Mouse (Mus musculus): ENCODE data around the gene Zfpm1.

Gene Zfpm1

DNA sequence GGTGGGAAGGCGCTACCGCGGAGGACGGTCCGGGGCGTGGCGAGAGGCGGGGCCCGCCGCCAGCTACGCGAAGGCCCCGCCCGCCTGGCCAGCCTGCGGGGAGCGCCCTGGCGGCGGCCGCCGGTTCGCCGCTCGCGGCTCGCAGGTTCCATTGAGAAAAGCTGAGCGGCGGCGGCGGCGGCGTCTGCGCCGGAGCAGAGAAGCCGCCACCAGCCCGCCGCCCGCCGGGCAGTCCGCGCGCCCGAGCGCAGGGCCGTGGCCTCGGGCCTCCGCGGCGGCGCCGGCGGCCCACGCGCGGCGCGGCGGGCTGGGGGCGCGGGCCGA lies at the start of gene Zfpm1:
TSS of gene Zfpm1 (plus strand) at position 107 of the 324 bp plus-strand sequence.
- DNase-seq (ENCODE audit: low spot score): no peak

DNA sequence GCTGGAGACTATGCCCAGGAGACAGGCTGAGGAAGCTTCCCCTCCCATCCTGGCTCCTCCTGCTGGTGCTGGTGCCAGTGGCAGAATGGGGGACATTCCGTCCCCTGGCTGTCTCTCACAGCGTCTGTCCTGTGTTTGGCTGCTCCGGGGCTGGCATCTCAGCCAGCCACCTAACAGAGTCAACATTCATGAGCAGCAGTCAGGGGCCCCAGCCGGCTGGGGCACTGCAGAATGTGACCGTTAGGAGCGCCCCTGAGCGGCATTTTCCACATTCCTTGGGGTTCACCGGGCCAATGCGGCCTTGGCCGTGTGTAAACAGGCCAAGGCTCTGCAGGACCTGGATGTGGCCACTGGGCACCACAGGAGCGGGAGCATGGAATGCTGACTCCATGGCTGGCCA lies 47.9 kb upstream of the Zfpm1 start:
- DNase-seq (ENCODE audit: low spot score): no peak

GRCm38 (mm10) chr8:122236521-122236920 lies 45.4 kb upstream of the Zfpm1 start:
- DNase-seq (ENCODE audit: low spot score): no peak

GRCm38 (mm10) chr8:122238225-122238624 lies 43.7 kb upstream of the Zfpm1 start:
- DNase-seq (ENCODE audit: low spot score): no peak

DNA sequence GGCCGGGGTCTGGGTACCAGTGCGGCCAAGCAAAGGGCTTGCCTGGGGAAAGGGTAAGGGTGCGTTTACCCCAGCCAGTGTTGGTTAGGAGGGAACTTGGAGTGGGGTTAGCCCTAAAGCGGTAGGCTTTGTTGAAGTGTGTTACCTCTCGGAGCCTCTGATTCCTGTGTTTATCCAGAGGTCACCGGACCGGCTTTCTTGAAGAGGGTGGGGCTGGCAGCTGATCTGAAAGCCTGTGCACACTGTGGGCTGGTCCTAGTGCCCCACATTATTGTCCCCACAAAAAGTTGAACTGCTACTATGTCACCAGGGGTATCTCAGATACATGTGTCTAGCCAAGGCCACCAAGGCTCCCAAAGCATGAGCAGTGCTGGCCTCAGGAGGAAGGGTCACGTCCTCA lies 43.2 kb upstream of the Zfpm1 start:
- DNase-seq (ENCODE audit: low spot score): no peak

DNA sequence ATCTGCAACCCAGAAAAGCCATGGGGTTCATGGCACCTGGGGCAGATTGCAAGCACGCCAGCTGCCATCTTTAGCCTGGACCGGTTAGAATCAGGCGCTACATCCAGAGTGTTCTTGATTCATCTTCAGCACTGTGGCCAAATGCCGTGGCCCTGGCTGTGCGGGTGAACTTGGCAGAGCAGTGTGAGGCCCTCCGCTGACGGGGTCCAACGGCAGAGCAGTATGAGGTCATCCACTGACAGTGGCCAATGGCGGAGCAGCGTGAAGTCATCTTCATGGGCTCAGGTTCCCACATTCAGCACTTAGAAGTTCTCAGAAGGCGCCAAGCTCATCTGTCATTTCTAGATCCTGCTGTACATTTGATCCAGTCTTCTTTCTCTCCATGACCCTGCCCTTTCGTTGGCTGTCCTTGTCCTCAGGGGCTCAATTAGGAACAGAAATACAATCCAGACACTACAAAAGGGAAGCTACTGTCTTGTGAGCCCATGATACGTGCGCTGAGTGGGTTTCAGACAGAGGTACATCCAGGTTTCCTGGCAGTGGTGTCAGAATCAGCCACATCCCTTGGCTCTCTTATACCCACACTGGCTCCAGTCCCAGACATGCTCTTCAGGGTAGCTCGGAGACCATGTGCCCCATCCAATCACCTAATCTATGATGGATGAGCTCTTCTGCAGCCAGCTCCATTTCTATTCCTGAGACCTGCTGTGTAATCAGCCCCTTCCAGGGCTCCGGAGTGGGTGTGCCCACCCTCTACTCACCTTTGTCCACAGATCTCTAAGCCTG lies 41.5 kb upstream of the Zfpm1 start:
- no peak for DNase-seq (ENCODE audit: low spot score)

GRCm38 (mm10) chr8:122243310-122243709 lies 38.6 kb upstream of the Zfpm1 start:
- DNase-seq (ENCODE audit: low spot score): no peak

GRCm38 (mm10) chr8:122245161-122245560 lies 36.8 kb upstream of the Zfpm1 start:
- DNase-seq (ENCODE audit: low spot score): no peak

DNA sequence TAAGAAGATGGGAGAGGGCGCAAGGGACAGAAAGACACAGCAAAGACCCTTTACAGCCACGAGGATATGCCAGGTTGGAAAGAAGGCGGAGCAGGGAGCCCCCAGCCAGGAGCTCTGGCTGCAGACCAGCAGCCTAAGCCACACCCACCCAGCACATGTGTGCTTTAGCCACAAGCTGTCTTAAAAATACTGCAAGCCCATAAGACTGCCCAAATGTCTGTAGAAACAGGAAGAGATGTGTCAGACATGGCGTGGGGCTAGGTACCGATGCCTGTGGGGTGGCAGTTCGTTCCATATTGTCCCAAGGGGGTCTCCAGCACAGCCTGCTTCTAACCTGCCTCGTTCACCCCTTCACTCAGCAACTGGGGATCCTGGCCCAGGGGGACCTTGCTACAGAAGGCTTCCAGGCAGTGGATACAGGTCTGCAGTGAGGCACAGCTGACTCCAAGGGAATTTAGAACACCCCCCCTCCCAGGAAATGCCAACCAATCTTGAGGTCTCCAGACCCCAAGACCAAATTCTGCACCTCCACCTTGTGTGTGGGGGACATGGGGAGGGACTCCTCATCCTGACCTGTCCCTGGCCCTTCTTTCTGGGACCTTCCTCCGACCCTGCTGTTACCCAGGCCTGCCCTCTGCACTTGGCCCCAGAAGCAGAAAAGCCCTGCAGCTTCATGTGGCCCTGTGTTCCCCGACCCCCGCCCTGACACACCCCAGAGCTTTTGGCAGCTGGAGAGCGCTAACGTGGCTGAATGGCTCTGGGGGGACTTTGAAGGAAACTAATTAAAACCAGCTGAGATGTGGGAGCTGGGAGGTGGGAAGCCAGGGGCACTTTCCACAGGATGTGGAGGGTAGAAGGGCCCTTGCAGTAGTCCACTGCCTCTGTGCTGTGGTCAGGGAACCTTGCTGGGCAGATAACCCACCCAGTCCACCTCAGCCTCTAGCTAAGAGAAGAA lies 35.4 kb upstream of the Zfpm1 start:
- no peak for DNase-seq (ENCODE audit: low spot score)

GRCm38 (mm10) chr8:122251739-122252138 lies 30.2 kb upstream of the Zfpm1 start:
- DNase-seq (ENCODE audit: low spot score): no peak

- DNase-seq (ENCODE audit: low spot score): no peak
Observed at GRCm38 (mm10) chr8:122252366-122252765, 29.6 kb upstream of the Zfpm1 start.

- DNase-seq (ENCODE audit: low spot score): no peak
Observed at GRCm38 (mm10) chr8:122259351-122259750, 22.6 kb upstream of the Zfpm1 start.

DNA sequence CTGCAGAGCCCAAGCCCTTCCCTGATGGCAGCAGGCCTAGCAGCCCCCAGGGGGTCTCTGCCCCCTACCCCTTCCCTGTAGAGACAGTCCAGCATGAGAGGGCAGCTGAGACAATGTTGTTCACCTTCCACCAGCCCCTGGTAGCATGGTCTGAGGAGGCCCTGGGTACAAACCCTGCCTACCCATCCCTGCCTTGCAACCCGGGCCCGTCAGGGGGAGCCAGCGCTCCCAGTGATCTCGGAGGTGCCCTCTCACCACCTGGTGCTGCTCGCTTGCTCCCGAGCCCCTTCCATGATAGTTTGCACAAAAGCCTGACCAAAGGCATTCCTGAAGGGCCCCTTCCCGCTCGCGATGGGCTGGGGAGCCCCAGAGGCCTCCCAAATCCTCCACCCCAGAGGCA lies 21.2 kb upstream of the Zfpm1 start:
- DNase-seq (ENCODE audit: low spot score): no peak

DNA sequence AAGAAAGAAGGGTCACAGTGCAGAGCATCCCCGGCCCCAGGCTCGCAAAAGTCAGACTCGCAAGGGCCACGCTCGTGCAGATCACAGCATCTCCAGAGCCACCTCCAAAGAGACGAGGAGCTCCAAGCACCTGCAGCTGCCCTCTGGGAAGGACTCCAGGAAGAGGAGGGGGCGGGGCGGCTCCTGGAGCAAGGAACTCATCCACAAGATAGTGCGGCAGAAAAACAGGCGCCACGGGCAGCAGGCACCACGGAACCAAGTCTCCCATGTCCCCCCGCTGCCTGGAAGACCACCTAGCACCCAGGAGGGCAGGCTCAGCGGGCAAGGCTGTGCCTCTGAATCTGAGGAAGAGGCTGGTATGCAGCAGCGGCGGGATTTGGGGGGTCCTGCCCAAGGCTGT lies 19.1 kb upstream of the Zfpm1 start:
- no peak for DNase-seq (ENCODE audit: low spot score)

DNA sequence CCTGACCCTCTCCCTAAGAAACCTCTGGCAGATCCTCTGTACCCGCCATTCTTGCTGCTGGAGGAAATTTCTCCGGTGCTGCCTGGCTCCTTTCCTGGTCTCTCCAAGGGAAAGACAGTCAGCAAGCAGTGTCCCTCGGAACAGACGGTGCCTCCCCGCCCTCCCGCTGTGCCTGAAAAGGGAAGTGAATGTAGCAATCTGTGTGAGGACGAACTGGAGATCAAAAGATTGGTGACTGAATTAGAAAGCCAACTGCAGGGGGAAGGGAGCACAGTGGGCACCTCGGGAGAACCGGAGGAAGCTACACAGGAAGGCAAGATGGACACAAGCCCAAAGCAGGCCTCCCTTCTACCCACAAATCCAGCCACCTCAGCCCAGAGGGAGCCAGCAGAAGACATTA lies 17.7 kb upstream of the Zfpm1 start:
- DNase-seq (ENCODE audit: low spot score): no peak

GRCm38 (mm10) chr8:122265522-122265921 lies 16.4 kb upstream of the Zfpm1 start:
- no peak for DNase-seq (ENCODE audit: low spot score)

DNA sequence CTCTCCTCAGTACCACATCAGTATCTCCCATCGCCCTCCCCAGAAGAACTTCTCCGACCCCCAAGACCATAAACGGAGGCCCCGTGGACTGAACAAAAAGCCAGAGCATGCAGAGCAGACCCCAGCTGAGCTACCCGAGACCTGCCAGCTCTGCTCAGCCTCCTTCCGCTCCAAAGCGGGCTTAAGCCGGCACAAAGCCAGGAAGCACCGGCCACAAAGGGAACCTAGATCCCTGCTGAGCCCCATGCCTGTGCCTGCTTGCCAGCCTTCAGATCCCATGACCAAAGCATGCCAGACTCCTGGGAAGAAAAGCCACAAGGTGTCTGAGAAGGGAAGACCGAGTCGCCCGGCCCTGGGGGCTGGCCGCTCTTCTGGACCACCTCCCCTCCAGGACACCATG lies 15.1 kb upstream of the Zfpm1 start:
- DNase-seq (ENCODE audit: low spot score): no peak

DNA sequence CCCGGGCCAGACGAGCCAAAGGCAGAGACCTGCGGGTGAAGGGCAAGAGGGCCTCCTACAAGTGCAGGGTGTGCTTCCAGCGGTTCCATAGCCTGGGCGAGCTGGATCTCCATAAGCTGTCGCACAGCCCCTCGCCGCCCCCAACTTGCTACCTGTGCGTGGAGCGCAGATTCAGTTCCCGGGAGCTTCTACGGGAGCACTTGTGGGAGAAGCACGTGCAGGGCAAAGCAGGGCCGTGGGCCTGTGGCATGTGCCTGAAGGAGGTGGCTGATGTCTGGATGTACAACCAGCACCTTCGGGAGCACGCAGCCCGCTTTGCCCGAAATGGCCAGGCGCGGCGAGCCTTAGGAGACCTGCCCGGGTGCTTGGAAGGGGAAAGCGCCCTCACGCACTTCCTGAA lies 13.1 kb upstream of the Zfpm1 start:
- no peak for DNase-seq (ENCODE audit: low spot score)

DNA sequence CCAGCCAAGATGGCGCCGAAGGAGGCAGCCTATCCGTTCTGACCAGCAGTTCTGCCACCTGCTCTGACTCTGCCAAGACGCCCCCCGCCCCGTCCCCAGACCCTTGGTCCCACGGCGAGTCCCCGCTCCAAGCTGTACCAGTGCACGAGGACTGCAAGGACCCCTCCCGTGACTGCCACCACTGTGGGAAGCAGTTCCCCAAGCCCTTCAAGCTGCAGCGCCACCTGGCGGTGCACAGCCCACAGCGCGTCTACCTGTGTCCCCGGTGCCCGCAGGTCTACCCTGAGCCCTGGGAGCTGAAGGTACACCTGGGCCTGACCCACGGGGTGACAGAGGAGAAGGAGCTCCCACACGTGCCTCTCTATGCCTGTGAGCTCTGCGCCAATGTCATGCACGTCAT lies 12.5 kb upstream of the Zfpm1 start:
- DNase-seq (ENCODE audit: low spot score): peak; percentile 84

- DNase-seq (ENCODE audit: low spot score): no peak
Observed at GRCm38 (mm10) chr8:122270555-122270954, 11.4 kb upstream of the Zfpm1 start.

- DNase-seq (ENCODE audit: low spot score): peak; percentile 65
Observed at GRCm38 (mm10) chr8:122273152-122273551, 8.8 kb upstream of the Zfpm1 start.

GRCm38 (mm10) chr8:122273826-122274225 lies 8.1 kb upstream of the Zfpm1 start:
- no peak for DNase-seq (ENCODE audit: low spot score)

DNA sequence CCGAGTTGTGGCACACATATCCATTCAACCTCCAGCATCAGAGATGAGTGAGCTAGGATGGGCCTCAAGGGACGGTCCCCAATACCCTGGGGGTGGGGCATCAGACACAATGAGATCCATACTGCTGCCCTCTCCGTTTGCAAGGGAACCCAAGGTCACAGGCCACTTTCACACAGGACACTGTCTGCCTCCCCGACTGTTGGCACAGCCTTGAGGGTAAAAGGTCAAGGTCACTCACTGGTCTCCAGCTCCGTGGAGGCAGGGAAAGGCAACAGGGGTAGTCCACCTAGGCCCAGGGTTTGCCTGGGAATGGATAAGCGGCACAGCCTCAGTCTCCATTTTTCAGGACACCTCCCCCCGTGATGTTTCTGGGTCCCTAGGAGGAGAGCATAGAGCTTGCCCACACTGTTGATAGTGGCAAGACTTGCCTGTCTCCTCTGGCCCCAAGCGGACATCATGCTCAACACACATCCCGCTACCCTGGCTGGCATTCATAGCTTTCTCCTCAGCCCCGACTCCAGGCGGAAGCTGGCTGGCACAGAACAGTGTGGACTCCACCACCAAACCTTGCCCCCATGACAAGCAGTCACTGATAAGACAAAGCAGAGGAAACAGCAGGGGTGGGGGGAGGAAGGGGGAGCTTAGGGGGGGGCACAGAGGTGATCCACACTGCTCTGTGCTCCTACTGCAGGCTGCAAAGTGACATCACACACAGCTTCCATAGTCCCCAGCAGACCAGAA lies 7.1 kb upstream of the Zfpm1 start:
- DNase-seq (ENCODE audit: low spot score): no peak
